Mouse (Mus musculus) embryo, embryonic 9.5 days (tissue): ENCODE results near the gene Rtp4.

Source experiments
- DNase-seq: peaks from one replicate; pipeline ENCODE4 v3.0.0-alpha.2; 2017; ENCODE audit errors: extremely low spot score

Rtp4 gene

GRCm38 (mm10) chr16:23591119-23592105 lies 71.3 kb downstream of the Rtp4 start:
- no peak for DNase-seq

GRCm38 (mm10) chr16:23592501-23592900 lies 72.4 kb downstream of the Rtp4 start:
- DNase-seq: no peak

GRCm38 (mm10) chr16:23596696-23597095 lies 76.6 kb downstream of the Rtp4 start:
- no peak for DNase-seq

- no peak for DNase-seq
These were observed 77.9 kb downstream of the Rtp4 start for GRCm38 (mm10) chr16:23597968-23598367.

GRCm38 (mm10) chr16:23606220-23606619 lies 86.1 kb downstream of the Rtp4 start:
- no peak for DNase-seq

- no peak for DNase-seq
These were observed 86.6 kb downstream of the Rtp4 start for GRCm38 (mm10) chr16:23606651-23607050.

GRCm38 (mm10) chr16:23607911-23608410 lies 87.9 kb downstream of the Rtp4 start:
- DNase-seq: no peak

GRCm38 (mm10) chr16:23609748-23610185 lies 89.7 kb downstream of the Rtp4 start:
- DNase-seq: no peak

GRCm38 (mm10) chr16:23624205-23624604 lies 104.1 kb downstream of the Rtp4 start:
- DNase-seq: no peak

- no peak for DNase-seq
These were observed 111.4 kb downstream of the Rtp4 start for GRCm38 (mm10) chr16:23631531-23631930.

- no peak for DNase-seq
These were observed 112.6 kb downstream of the Rtp4 start for GRCm38 (mm10) chr16:23632681-23633080.

GRCm38 (mm10) chr16:23653028-23653427 lies 132.9 kb downstream of the Rtp4 start:
- no peak for DNase-seq

- no peak for DNase-seq
These were observed 133.4 kb downstream of the Rtp4 start for GRCm38 (mm10) chr16:23653479-23653878.

GRCm38 (mm10) chr16:23659597-23660531 lies 139.8 kb downstream of the Rtp4 start:
- no peak for DNase-seq
